Mouse (Mus musculus): ENCODE data around the gene Olfr774.
"Not testable (repeated sequence)": the region's sequence is repeated elsewhere in the genome, so short reads cannot be mapped to it uniquely, and the experiment has no call there.

The Olfr774 gene

DNA sequence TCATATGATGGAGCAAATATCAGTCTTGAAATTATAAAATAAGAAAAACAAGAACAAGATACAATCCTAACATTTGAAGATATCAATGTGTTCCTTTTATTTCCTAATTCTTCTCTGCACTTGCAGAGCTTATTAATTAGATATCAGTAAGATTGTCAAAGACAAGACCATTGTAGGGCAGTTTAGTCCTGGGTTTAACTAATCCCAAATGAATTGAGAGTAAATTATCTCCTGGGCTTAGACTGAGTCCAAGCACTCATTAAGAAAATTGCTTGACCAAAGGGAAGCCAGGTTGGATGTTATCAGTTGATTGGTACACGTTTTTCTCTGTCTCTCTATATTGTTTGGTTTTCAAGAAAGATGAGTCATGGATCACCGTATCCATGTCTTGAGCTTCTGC lies at the start of gene Olfr774:
Gene Olfr774, plus strand, starts transcription at position 301 of the 400 bp plus-strand sequence.
- no peak for DNase-seq

DNA sequence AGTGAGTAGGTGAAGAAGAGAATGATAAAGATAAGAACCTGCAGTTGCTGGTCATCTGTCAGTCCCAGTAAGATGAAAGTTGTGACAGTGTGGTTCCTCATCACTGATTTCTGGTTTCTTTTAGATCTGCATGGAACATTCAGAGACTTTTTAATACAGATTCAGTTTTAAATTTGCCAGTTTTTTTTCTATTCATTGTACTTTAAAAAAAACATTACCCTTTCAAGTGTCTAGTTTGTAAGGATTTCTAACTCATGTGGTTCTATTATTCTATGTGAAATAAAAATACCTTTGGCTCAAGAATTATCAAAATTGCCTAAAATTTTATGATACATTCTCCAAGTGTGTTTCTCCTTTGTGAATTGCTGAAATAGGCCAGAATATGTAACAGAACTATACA lies 48.7 kb upstream of the Olfr774 start, which contains the start of gene Olfr773:
Gene Olfr773, minus strand, starts transcription at position 101 of the 400 bp plus-strand sequence.
- not testable (repeated sequence) for DNase-seq

DNA sequence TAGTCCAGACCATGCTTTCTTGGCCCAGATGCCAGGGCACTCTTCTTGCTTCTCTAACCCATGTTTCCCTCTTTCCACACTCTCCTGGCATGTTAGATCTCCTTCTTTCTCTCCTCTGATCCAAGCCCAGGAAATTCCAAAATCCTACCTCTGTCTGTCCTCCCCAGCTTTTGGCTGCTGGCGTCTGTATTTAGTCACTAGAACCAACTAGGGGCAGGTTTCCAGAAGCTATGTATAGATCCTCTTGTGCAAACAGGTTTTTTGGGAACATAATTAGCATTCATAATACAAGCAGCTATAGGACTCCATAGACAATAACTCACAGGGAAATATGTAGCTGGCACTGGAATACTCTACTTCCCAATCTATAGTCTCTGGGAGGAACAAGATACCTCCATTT lies 5.3 kb upstream of the Olfr774 start:
- DNase-seq, result no peak

DNA sequence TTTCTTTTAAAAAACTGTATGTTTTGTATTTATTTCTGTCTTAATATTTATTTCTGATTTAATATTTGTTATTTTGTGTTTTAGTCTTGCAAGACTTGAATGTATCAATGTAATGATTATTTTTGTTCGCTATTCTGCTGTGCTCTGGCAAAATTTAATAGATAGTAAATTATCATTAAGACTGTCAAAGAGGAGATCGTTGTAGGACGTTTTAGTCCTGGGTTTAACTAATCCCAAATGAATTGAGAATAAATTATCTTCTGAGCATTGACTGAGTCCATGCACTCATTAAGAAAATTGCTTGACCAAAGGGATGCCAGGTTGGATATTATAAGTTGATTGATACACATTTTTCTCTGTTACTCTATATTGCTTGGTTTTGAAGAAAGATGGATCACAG lies 12.1 kb downstream of the Olfr774 start, which contains the start of gene Olfr775:
Gene Olfr775, plus strand, starts transcription at position 301 of the 400 bp plus-strand sequence.
- DNase-seq, result no peak

DNA sequence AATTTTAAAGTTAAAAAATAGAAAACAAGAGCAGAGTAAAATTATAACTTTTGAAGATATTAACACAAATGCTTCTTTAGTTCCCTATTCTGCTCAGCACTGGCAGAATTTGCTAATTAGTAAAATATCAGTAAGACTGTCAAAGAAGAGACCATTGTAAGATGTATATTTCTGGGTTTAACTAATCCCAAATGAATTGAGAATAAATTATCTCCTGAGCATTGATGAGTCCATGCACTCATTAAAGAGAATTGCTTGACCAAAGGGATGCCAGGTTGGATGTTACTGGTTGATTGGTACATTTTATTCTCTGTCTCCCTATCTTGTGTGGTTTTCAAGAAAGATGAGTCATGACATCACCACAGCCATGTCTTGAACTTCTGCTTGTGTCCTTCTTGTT lies 22.8 kb downstream of the Olfr774 start, which contains the start of gene Olfr776:
Gene Olfr776, plus strand, starts transcription at position 301 of the 400 bp plus-strand sequence.
- DNase-seq, result no peak

DNA sequence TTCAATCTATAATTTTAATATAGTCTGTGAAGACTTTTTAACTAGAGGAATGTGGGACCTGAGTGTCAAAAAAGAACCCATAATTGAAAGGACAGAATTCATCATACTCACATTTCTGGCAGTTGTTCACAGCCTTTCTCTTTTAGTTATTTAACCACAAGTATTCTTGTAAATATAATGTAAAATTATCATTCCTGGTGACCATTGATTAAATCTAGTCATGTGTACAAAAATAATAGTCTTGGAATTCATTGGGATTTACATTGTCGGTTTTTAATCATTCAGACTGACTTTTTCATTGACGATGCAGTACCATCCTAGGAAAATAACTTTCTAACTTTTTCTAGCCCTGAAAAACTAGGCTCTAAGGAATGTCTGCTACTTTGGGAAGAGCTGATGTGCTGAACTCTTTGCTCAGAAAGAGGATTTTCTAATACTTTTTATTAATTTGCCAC lies 35.1 kb downstream of the Olfr774 start, which contains the start of gene Olfr777:
Gene Olfr777, minus strand, starts transcription at position 405 of the 455 bp plus-strand sequence.
- DNase-seq, result no peak
